Mouse (Mus musculus): ENCODE measurements at regions not wholly inside any gene's neighbourhood (a gene's known extent, or its start where the extent isn't known, plus 50 kb on each side); places are given as distances from the start of the nearest gene placed in this dataset.

- no peak for DNase-seq (ENCODE audit: low spot score)
These were observed 137.1 kb downstream of the Sh3bp4 start for GRCm38 (mm10) chr1:89207306-89207705.

- DNase-seq (ENCODE audit: low spot score) = no peak
These were observed 140.9 kb downstream of the Sh3bp4 start for GRCm38 (mm10) chr1:89211116-89211515.

- no peak for DNase-seq (ENCODE audit: low spot score)
These were observed 158.2 kb downstream of the Sh3bp4 start for GRCm38 (mm10) chr1:89228426-89228825.

- DNase-seq (ENCODE audit: low spot score) = no peak
These were observed 161.5 kb downstream of the Sh3bp4 start for GRCm38 (mm10) chr1:89231756-89232155.

GRCm38 (mm10) chr1:89232391-89232790 lies 162.2 kb downstream of the Sh3bp4 start:
- DNase-seq (ENCODE audit: low spot score) = no peak

- no peak for DNase-seq (ENCODE audit: low spot score)
These were observed 164.7 kb downstream of the Sh3bp4 start for GRCm38 (mm10) chr1:89234895-89235294.

- no peak for DNase-seq (ENCODE audit: low spot score)
These were observed 165.1 kb downstream of the Sh3bp4 start for GRCm38 (mm10) chr1:89235296-89235695.

- no peak for DNase-seq (ENCODE audit: low spot score)
These were observed 167.5 kb downstream of the Sh3bp4 start for GRCm38 (mm10) chr1:89237696-89238095.

- no peak for DNase-seq (ENCODE audit: low spot score)
These were observed 174.4 kb downstream of the Sh3bp4 start for GRCm38 (mm10) chr1:89244598-89244997.

- no peak for DNase-seq (ENCODE audit: low spot score)
These were observed 175.2 kb downstream of the Sh3bp4 start for GRCm38 (mm10) chr1:89245202-89246003.

GRCm38 (mm10) chr1:89251753-89252152 lies 181.5 kb downstream of the Sh3bp4 start:
- DNase-seq (ENCODE audit: low spot score) = no peak

- DNase-seq (ENCODE audit: low spot score) = no peak
These were observed 182.3 kb downstream of the Sh3bp4 start for GRCm38 (mm10) chr1:89252528-89252927.

GRCm38 (mm10) chr1:89257945-89258344 lies 187.7 kb downstream of the Sh3bp4 start:
- no peak for DNase-seq (ENCODE audit: low spot score)

- DNase-seq (ENCODE audit: low spot score) = no peak
These were observed 188.8 kb upstream of the Agap1 start for GRCm38 (mm10) chr1:89265771-89266170.

GRCm38 (mm10) chr1:89268806-89269205 lies 185.8 kb upstream of the Agap1 start:
- no peak for DNase-seq (ENCODE audit: low spot score)

- DNase-seq (ENCODE audit: low spot score) = no peak
These were observed 182.9 kb upstream of the Agap1 start for GRCm38 (mm10) chr1:89271743-89272142.

- DNase-seq (ENCODE audit: low spot score) = no peak
These were observed 181.6 kb upstream of the Agap1 start for GRCm38 (mm10) chr1:89273021-89273420.

GRCm38 (mm10) chr1:89273786-89274362 lies 180.7 kb upstream of the Agap1 start:
- no peak for DNase-seq (ENCODE audit: low spot score)

- DNase-seq (ENCODE audit: low spot score) = no peak
These were observed 175.2 kb upstream of the Agap1 start for GRCm38 (mm10) chr1:89279382-89279781.

- no peak for DNase-seq (ENCODE audit: low spot score)
These were observed 173.4 kb upstream of the Agap1 start for GRCm38 (mm10) chr1:89281107-89281655.

GRCm38 (mm10) chr1:89285041-89285440 lies 169.6 kb upstream of the Agap1 start:
- DNase-seq (ENCODE audit: low spot score) = no peak

- DNase-seq (ENCODE audit: low spot score) = no peak
These were observed 167.3 kb upstream of the Agap1 start for GRCm38 (mm10) chr1:89287136-89287795.

GRCm38 (mm10) chr1:89288001-89288400 lies 166.6 kb upstream of the Agap1 start:
- no peak for DNase-seq (ENCODE audit: low spot score)
